Mouse (Mus musculus) myocyte (in vitro differentiated cells): ENCODE data around the gene Il13ra1. TPM values are rescaled to one million over a fixed set of nuclear protein-coding genes. Genes with fewer than 3 reads are reported as not detected.

Experiments used
- H3K27me3 ChIP-seq: one replicate; pipeline ENCODE4 v1.6.1; 2011; ENCODE audit not compliant: control insufficient read depth, insufficient read depth, insufficient read length
- H3K36me3 ChIP-seq: one replicate; pipeline ENCODE4 v1.6.1; 2011; ENCODE audit not compliant: control insufficient read depth, insufficient read depth
- H3K4me2 ChIP-seq: one replicate; pipeline ENCODE4 v1.6.1; 2011; ENCODE audit warnings: low read depth, control low read depth
- H3K4me3 ChIP-seq: one replicate; pipeline ENCODE4 v1.5.1; 2011; ENCODE audit warnings: mild to moderate bottlenecking, control low read depth, moderate library complexity
- H3K79me2 ChIP-seq: one replicate; pipeline ENCODE4 v1.6.1; 2011; ENCODE audit not compliant: control insufficient read depth, insufficient read depth
- H3ac ChIP-seq: one replicate; pipeline ENCODE4 v1.6.1; 2011; ENCODE audit not compliant: control insufficient read depth, insufficient read length
- CEBPB ChIP-seq: IDR thresholded peaks from 2 replicates; pipeline ENCODE4 v1.6.1; 2011; ENCODE audit warnings: mild to moderate bottlenecking, moderate library complexity; ENCODE audit not compliant: poor library complexity, insufficient read depth, severe bottlenecking
- E2F4 ChIP-seq: IDR thresholded peaks from one replicate; pipeline ENCODE4 v1.6.1; 2011; ENCODE audit warnings: mild to moderate bottlenecking, control low read depth, moderate library complexity; ENCODE audit not compliant: insufficient read depth
- MAX ChIP-seq: IDR thresholded peaks from one replicate; pipeline ENCODE4 v1.6.1; 2011; ENCODE audit warnings: low read depth, mild to moderate bottlenecking, control low read depth
- MYOD1 ChIP-seq, 3 experiments: IDR thresholded peaks; one replicate each; pipeline ENCODE4 v1.6.1; 2011; ENCODE audit warnings: control low read depth in 2 of 3, low read depth in 2 of 3, mild to moderate bottlenecking in 2 of 3, moderate library complexity in 1 of 3; ENCODE audit not compliant: insufficient read length in 2 of 3, control insufficient read depth in 1 of 3
- MYOG ChIP-seq, 3 experiments: IDR thresholded peaks; one replicate each; pipeline ENCODE4 v1.6.1; 2011; ENCODE audit warnings: control low read depth in 2 of 3, low read depth in 2 of 3, mild to moderate bottlenecking in 2 of 3; ENCODE audit not compliant: insufficient read length in 2 of 3, control insufficient read depth in 1 of 3, insufficient read depth in 1 of 3
- POLR2A ChIP-seq: IDR thresholded peaks from one replicate; pipeline ENCODE4 v1.6.1; 2011; ENCODE audit warnings: low read depth, mild to moderate bottlenecking, control low read depth, moderate library complexity; ENCODE audit not compliant: insufficient read length
- POLR2AphosphoS2 ChIP-seq: IDR thresholded peaks from one replicate; pipeline ENCODE4 v1.6.1; 2011; ENCODE audit warnings: low read depth, control low read depth; ENCODE audit not compliant: insufficient read length
- REST ChIP-seq: IDR thresholded peaks from one replicate; pipeline ENCODE4 v1.6.1; 2011; ENCODE audit warnings: mild to moderate bottlenecking, control low read depth, moderate library complexity; ENCODE audit not compliant: insufficient read depth, insufficient read length
- SRF ChIP-seq: IDR thresholded peaks from one replicate; pipeline ENCODE4 v1.6.1; 2011; ENCODE audit warnings: low read depth; ENCODE audit not compliant: control insufficient read depth, insufficient read length
- TCF12 ChIP-seq: IDR thresholded peaks from one replicate; pipeline ENCODE4 v1.6.1; 2011; ENCODE audit warnings: mild to moderate bottlenecking, control low read depth; ENCODE audit not compliant: poor library complexity, insufficient read depth, severe bottlenecking
- TCF3 ChIP-seq: IDR thresholded peaks from one replicate; pipeline ENCODE4 v1.6.1; 2011; ENCODE audit warnings: low read depth, control low read depth; ENCODE audit not compliant: insufficient read length
- USF1 ChIP-seq: IDR thresholded peaks from one replicate; pipeline ENCODE4 v1.6.1; 2011; ENCODE audit warnings: low read depth, mild to moderate bottlenecking, control low read depth, moderate library complexity
- polyA plus RNA-seq: library from polyadenylated mRNA; unstranded; fragments of >200 nt; fragmentation: generic; extraction: Trizol; gene quantifications from one replicate; pipeline ENCODE4 v1.2.1, GENCODE M21; 2012; ENCODE audit warnings: missing spikeins

Il13ra1 gene
- polyA plus RNA-seq, 1 experiment, result 9.0 TPM

- no peaks in the 10 kb centered on the region for H3K79me2 ChIP-seq
- TF ChIP-seq USF1 (no peak), CEBPB (no peak), MYOD1 (IDR thresholded peaks at IDR 0.05; ENCODE audit: control insufficient read depth in 1 of 3, insufficient read length in 2 of 3, low read depth in 2 of 3) (no peak), MYOG (IDR thresholded peaks at IDR 0.05; ENCODE audit: control insufficient read depth in 1 of 3, insufficient read depth in 1 of 3, insufficient read length in 2 of 3, low read depth in 2 of 3) (no peak), SRF (no peak), REST (no peak), TCF3 (no peak), TCF12 (no peak), E2F4 (no peak), POLR2A (no peak), MAX (no peak), POLR2AphosphoS2 (no peak)
- H3ac ChIP-seq, result no peak within 1 kb of the TSS
- no peaks in the 10 kb centered on the region for H3K36me3 ChIP-seq
- no peak within 1 kb of the TSS for H3K4me2 ChIP-seq
- H3K4me3 ChIP-seq, result no peak within 1 kb of the TSS
- H3K27me3 ChIP-seq, result no peaks in the 10 kb centered on the region
Measured at GRCm38 (mm10) chrX:36195736-36196525, 84.0 kb downstream of the Il13ra1 start, which contains the start of gene Zcchc12. TSS of gene Zcchc12 (plus strand) at chrX:36195904.

- TF ChIP-seq MAX (no peak), POLR2A (no peak), TCF3 (no peak), SRF (no peak), MYOD1 (IDR thresholded peaks at IDR 0.05; ENCODE audit: control insufficient read depth in 1 of 3, insufficient read length in 2 of 3, low read depth in 2 of 3) (no peak), TCF12 (no peak), E2F4 (no peak), USF1 (no peak), POLR2AphosphoS2 (no peak), MYOG (IDR thresholded peaks at IDR 0.05; ENCODE audit: control insufficient read depth in 1 of 3, insufficient read depth in 1 of 3, insufficient read length in 2 of 3, low read depth in 2 of 3) (no peak), CEBPB (no peak), REST (no peak)
- Histone ChIP-seq H3K36me3 (no peaks in the 10 kb centered on the region), H3K79me2 (no peaks in the 10 kb centered on the region), H3K4me2 (no peak overlapping the region), H3ac (no peak overlapping the region), H3K27me3 (no peaks in the 10 kb centered on the region), H3K4me3 (no peak overlapping the region)
Measured at GRCm38 (mm10) chrX:36209554-36209953, 97.6 kb downstream of the Il13ra1 start.

DNA sequence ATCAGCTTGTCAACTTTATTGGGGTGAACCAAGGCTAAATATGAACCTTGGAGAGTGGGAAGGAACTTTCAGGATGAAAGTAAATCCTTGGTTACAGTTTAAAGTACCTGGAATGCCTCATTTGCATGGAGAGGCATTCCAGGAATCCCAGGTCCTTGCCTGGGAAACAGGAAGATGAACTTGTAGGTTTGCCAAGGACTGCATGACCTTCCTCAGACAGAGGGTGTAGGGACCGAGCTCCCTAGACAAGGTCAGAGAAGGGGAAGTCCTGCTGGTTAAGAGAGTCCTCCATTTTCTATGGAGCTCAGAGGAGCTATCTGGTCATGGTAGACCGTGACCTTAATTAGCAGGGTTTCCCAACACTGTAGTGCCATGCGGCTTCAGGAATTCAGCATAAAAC, 99.3 kb downstream of the Il13ra1 start:
- Histone ChIP-seq H3K4me3 (no peak overlapping the region), H3K4me2 (no peak overlapping the region), H3K36me3 (no peaks in the 10 kb centered on the region), H3K79me2 (no peaks in the 10 kb centered on the region), H3ac (no peak overlapping the region), H3K27me3 (no peaks in the 10 kb centered on the region)
- TF ChIP-seq MYOG (IDR thresholded peaks at IDR 0.05; ENCODE audit: control insufficient read depth in 1 of 3, insufficient read depth in 1 of 3, insufficient read length in 2 of 3, low read depth in 2 of 3) (no peak), SRF (no peak), TCF12 (no peak), MAX (no peak), TCF3 (no peak), MYOD1 (IDR thresholded peaks at IDR 0.05; ENCODE audit: control insufficient read depth in 1 of 3, insufficient read length in 2 of 3, low read depth in 2 of 3) (no peak), CEBPB (no peak), E2F4 (no peak), POLR2A (no peak), POLR2AphosphoS2 (no peak), REST (no peak)

Other genes starting within 250 kb of the Il13ra1 start
- gene Dock11, start 223.3 kb upstream of the Il13ra1 start, polyA plus RNA-seq, result 6.2 TPM
- 0.06 TPM for gene Zcchc12, start 83.8 kb downstream of the Il13ra1 start, polyA plus RNA-seq
- 1.4 TPM for gene Lonrf3, start 216.2 kb downstream of the Il13ra1 start, polyA plus RNA-seq